Comparison of ENCODE assay signal across 12 mouse cellular contexts in the genomic region with DNA sequence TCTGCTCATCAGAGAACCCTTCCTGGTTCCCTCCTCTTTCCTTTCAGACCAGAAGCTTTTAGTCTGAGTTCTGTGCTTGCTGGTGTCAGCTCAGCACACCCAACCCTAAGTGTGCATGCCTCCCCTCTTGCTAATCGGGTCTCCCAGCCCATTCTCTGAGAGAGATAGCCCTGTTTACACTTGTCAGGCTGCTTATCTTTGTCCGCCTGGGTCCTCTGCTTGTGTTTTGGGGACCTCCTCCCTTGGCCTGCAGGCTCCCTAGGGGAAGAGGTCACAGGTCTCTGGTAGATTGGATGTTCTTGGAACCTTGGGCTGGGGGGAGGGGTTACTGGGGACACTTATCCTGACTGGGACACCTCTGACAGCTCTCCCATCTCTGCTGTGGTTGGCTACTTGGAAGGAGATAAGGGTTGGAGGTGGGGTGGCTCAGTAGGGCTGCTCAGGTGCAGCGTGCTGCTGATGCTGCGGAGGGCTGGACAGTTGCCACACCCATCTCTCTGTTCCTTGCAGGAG. TPM values are rescaled to one million over a fixed set of nuclear protein-coding genes. Genes with fewer than 3 reads are reported as not detected.
DNase-seq lines count a peak whose midpoint lies in the region; ATAC-seq lines count a peak whose summit lies in the region.
"Had no signal": no experiment of that assay in that cellular context is flagged by ENCODE, and none has a peak within 500 bp of the region (broad histone marks: within the 10 kb centered on the region; RNA-seq: fewer than 3 reads in every experiment).

No protein-coding gene starts in this region.

- no peak overlapping the region for H3K4me3 ChIP-seq in forebrain, embryonic 10.5 days
- H3K4me3 ChIP-seq in forebrain, embryonic 16.5 days (replicated peaks; ENCODE audit: low read length), result no peak overlapping the region
- H3K4me3 ChIP-seq in neural tube, embryonic 13.5 days, result no peak overlapping the region
- H3K4me3 ChIP-seq in neural tube, embryonic 15.5 days (replicated peaks), result no peak overlapping the region
- peak overlapping the region; percentile 100 for H3K4me3 ChIP-seq in liver, embryonic 13.5 days (replicated peaks)

- peak overlapping the region; percentile 70; the same call in 1 of the 2 replicates for H3K27ac ChIP-seq in forebrain, embryonic 10.5 days
- no peak overlapping the region for H3K27ac ChIP-seq in forebrain, embryonic 16.5 days (ENCODE audit: low read length)
- H3K27ac ChIP-seq in neural tube, embryonic 13.5 days (replicated peaks), result no peak overlapping the region
- no peak overlapping the region for H3K27ac ChIP-seq in neural tube, embryonic 15.5 days (replicated peaks)
- peak overlapping the region; percentile 100 for H3K27ac ChIP-seq in liver, embryonic 13.5 days
- H3K27ac ChIP-seq: macrophage had no signal

- H3K9ac ChIP-seq in forebrain, embryonic 16.5 days (replicated peaks; ENCODE audit: low read depth, low read length), result no peak overlapping the region
- H3K9ac ChIP-seq in neural tube, embryonic 13.5 days, result 0 out of 2 replicates have a peak overlapping the region, but pooled peaks have one; percentile 2
- H3K9ac ChIP-seq in neural tube, embryonic 15.5 days (replicated peaks), result no peak overlapping the region
- H3K9ac ChIP-seq in liver, embryonic 13.5 days, result peak overlapping the region; percentile 100

- H3K9me3 ChIP-seq in forebrain, embryonic 10.5 days, result no peaks in the 10 kb centered on the region
- no peaks in the 10 kb centered on the region for H3K9me3 ChIP-seq in forebrain, embryonic 16.5 days (ENCODE audit: control insufficient read depth, low read length)
- H3K9me3 ChIP-seq in neural tube, embryonic 13.5 days, result no peaks in the 10 kb centered on the region
- H3K9me3 ChIP-seq in neural tube, embryonic 15.5 days (replicated peaks), result no peaks in the 10 kb centered on the region
- no peaks in the 10 kb centered on the region for H3K9me3 ChIP-seq in liver, embryonic 13.5 days (replicated peaks)

- H3K4me2 ChIP-seq in forebrain, embryonic 16.5 days (ENCODE audit: low read length), result no peak overlapping the region
- H3K4me2 ChIP-seq in neural tube, embryonic 13.5 days, result no peak overlapping the region
- H3K4me2 ChIP-seq in neural tube, embryonic 15.5 days, result no peak overlapping the region
- H3K4me2 ChIP-seq in liver, embryonic 13.5 days, result peak overlapping the region; percentile 95

- H3K36me3 ChIP-seq in forebrain, embryonic 10.5 days (replicated peaks), result peaks cover 32% of the 10 kb centered on the region
- H3K36me3 ChIP-seq in forebrain, embryonic 16.5 days (ENCODE audit: control insufficient read depth, insufficient read depth), result no peaks in the 10 kb centered on the region
- H3K36me3 ChIP-seq in neural tube, embryonic 13.5 days, result peaks cover 26% of the 10 kb centered on the region
- peaks cover 23% of the 10 kb centered on the region for H3K36me3 ChIP-seq in neural tube, embryonic 15.5 days
- H3K36me3 ChIP-seq in liver, embryonic 13.5 days, result peaks cover 81% of the 10 kb centered on the region

- H3K4me1 ChIP-seq in forebrain, embryonic 10.5 days, result peaks cover 48% of the 10 kb centered on the region
- peaks cover 23% of the 10 kb centered on the region for H3K4me1 ChIP-seq in forebrain, embryonic 16.5 days (replicated peaks; ENCODE audit: control insufficient read depth, insufficient read depth, low read length)
- peaks cover 48% of the 10 kb centered on the region for H3K4me1 ChIP-seq in neural tube, embryonic 13.5 days (replicated peaks)
- H3K4me1 ChIP-seq in neural tube, embryonic 15.5 days, result peaks cover 41% of the 10 kb centered on the region
- H3K4me1 ChIP-seq in liver, embryonic 13.5 days (replicated peaks), result peaks cover 100% of the 10 kb centered on the region

- no peak for DNase-seq in forebrain, embryonic 10.5 days (ENCODE audit: extremely low spot score, low spot score)
- DNase-seq in liver, embryonic 13.5 days, result peak; percentile 94
- peak; percentile 73 for DNase-seq in yolk sac, embryonic 10.5 days (ENCODE audit: low spot score)
- no peak for DNase-seq in kidney, adult 8-10 months
- no peak for DNase-seq in urinary bladder, postnatal 4 days (ENCODE audit: low spot score in 2 of 2)
- DNase-seq: cerebellum, adult 11 months; kidney, postnatal 14 days had no signal

- no peak for ATAC-seq in forebrain, embryonic 16.5 days
- ATAC-seq in neural tube, embryonic 13.5 days (ENCODE audit: low read depth), result no peak
- no peak for ATAC-seq in neural tube, embryonic 15.5 days (ENCODE audit: low FRiP score)
- peak; percentile 85 for ATAC-seq in liver, embryonic 13.5 days (ENCODE audit: low read depth)

- 67% methylated on average over 4 of the region's 4 CpGs for WGBS in forebrain, embryonic 10.5 days
- WGBS in forebrain, embryonic 16.5 days, result 73% methylated on average over 4 of the region's 4 CpGs
- 79% methylated on average over 4 of the region's 4 CpGs for WGBS in neural tube, embryonic 13.5 days
- 71% methylated on average over 4 of the region's 4 CpGs for WGBS in neural tube, embryonic 15.5 days
- 19% methylated on average over 4 of the region's 4 CpGs for WGBS in liver, embryonic 13.5 days (ENCODE audit: insufficient replicate concordance)

- peaks cover 18% of the 10 kb centered on the region for H3K27me3 ChIP-seq in forebrain, embryonic 10.5 days (ENCODE audit: poor library complexity, severe bottlenecking)
- H3K27me3 ChIP-seq in forebrain, embryonic 16.5 days (replicated peaks; ENCODE audit: control insufficient read depth, insufficient read depth, low read length), result peaks cover under 1% of the 10 kb centered on the region; the same call in 1 of the 2 replicates
- peaks cover 23% of the 10 kb centered on the region for H3K27me3 ChIP-seq in neural tube, embryonic 13.5 days
- peaks cover 4% of the 10 kb centered on the region for H3K27me3 ChIP-seq in neural tube, embryonic 15.5 days (replicated peaks)
- no peaks in the 10 kb centered on the region for H3K27me3 ChIP-seq in liver, embryonic 13.5 days

RNA-seq across cellular contexts. Expression of gene Arhgap23, which starts 30.7 kb away (rescaled TPM):
- polyA plus RNA-seq in forebrain, embryonic 10.5 days (2016; fragmentation: Nextera tagmentation; extraction: Ambion mirVana), result 1.6 and 2.2 TPM in 2 replicates
- 6.9 and 7.5 TPM in 2 replicates for polyA plus RNA-seq in forebrain, embryonic 16.5 days (2015; fragmentation: Nextera tagmentation; extraction: Ambion mirVana)
- polyA plus RNA-seq in neural tube, embryonic 13.5 days (2015; fragmentation: Nextera tagmentation; extraction: Ambion mirVana), result 6.8 and 7.4 TPM in 2 replicates
- 8.0 and 9.2 TPM in 2 replicates for polyA plus RNA-seq in neural tube, embryonic 15.5 days (2015; fragmentation: Nextera tagmentation; extraction: Ambion mirVana)
- polyA plus RNA-seq in liver, embryonic 13.5 days (2015; fragmentation: Nextera tagmentation; extraction: Ambion mirVana), result 6.2 and 6.8 TPM in 2 replicates

RNA-seq across cellular contexts. Expression of gene 4933428G20Rik, which starts 54.1 kb away (rescaled TPM):
- polyA plus RNA-seq in forebrain, embryonic 10.5 days (2016; fragmentation: Nextera tagmentation; extraction: Ambion mirVana), result 0.30 and 0.41 TPM in 2 replicates
- polyA plus RNA-seq in forebrain, embryonic 16.5 days (2015; fragmentation: Nextera tagmentation; extraction: Ambion mirVana), result 0.29 and 1.2 TPM in 2 replicates
- polyA plus RNA-seq in neural tube, embryonic 13.5 days (2015; fragmentation: Nextera tagmentation; extraction: Ambion mirVana), result 0.81 and 1.1 TPM in 2 replicates
- 1.2 and 1.4 TPM in 2 replicates for polyA plus RNA-seq in neural tube, embryonic 15.5 days (2015; fragmentation: Nextera tagmentation; extraction: Ambion mirVana)
- polyA plus RNA-seq in liver, embryonic 13.5 days (2015; fragmentation: Nextera tagmentation; extraction: Ambion mirVana), result 0.75 and 0.81 TPM in 2 replicates
- polyA plus RNA-seq: embryonic facial prominence, embryonic 11.5 days; macrophage had no signal

Comparison
In these comparisons a context has a peak if more than half of its experiments do, and no peak if none do; other contexts are left out.
1. H3K27ac ChIP-seq: peak in forebrain, embryonic 10.5 days (single experiment) and liver, embryonic 13.5 days (single experiment); none in forebrain, embryonic 16.5 days (single experiment), neural tube, embryonic 13.5 days (single experiment) and neural tube, embryonic 15.5 days (single experiment).
2. H3K9ac ChIP-seq: peak in neural tube, embryonic 13.5 days (single experiment) and liver, embryonic 13.5 days (single experiment); none in forebrain, embryonic 16.5 days (single experiment) and neural tube, embryonic 15.5 days (single experiment).
3. DNase-seq: peak in liver, embryonic 13.5 days (single experiment) and yolk sac, embryonic 10.5 days (single experiment); none in forebrain, embryonic 10.5 days (single experiment), kidney, adult 8-10 months (0 of 2) and urinary bladder, postnatal 4 days (0 of 2).